Mouse (Mus musculus): Measurements from ENCODE around the gene Htr2a. TPM values are rescaled to one million over a fixed set of nuclear protein-coding genes. Genes with fewer than 3 reads are reported as not detected.
A peak's percentile ranks its signal among the peaks of the same experiment; 100 is the strongest.

Gene Htr2a
- total RNA-seq (2017) = 0.10 TPM in 1 of 3 replicates, not detected in the others

DNA sequence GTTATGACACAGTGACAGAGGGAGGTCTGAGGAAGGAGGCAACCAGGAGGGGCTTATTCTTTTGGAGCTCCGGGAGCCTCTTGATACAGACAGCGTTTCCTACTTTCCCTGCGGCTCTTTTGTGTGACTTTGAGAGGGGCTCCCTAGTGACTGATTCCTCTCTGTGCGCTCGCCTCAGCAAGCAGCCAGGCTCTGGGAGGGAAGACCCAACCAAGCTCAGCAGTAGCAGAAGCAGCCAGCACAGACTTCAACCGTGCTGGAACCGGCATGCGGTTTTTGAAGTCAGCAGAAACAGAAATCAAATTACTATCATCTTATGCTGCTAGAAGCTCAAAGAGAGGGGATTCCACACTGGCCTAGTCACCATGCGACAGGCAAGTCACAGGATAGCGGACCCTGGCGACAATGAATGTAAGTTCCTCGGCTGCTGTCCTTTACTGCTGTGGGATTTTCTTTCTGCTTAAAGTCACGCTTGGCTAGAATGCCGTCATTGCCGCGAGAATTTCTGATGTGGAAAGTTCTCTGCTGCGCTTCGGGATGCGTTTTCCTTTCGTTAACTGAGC is at the start of gene Htr2a:
Htr2a (plus strand) TSS at position 22 of the 563 bp plus-strand sequence.
- no peak for ATAC-seq (replicated peaks; ENCODE audit: insufficient number of reproducible peaks, low FRiP score, low TSS enrichment, poor library complexity, severe bottlenecking)

DNA sequence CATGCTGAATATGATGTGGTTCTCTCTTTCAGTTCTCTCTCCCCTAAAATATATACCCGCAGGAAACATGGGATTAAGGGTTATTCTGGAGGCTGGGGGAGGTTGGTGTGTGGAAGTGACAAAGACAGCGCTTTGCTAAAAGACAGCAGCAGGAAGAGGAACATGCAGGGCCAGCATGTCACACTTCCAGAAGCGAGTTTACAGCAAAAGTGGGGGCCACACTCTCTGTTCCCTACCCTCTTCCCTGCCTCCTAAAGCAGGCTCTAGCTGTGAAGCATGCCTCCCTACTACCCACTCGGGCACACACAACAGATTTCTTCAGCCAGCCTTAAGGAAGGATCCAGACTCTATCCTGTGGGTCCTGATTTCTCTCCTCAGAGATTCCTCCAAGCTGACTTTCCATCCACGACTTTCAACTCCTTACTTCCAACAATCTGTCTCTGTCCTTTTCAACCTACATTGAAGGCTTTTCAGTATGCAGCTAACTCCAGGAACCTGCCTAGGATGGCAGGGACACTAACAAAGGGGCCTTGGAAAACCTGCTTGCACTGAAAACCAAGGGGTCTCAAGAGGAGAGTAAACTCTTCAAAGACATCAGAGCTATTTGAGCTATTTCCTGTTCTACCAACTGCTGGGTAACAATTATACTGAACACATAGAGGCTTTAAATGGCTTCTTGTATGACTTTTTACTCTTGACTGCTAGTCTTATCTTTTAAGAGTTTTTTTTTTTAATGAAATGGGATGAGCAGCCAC is 39.1 kb upstream of the Htr2a start:
- no peak for ATAC-seq (replicated peaks; ENCODE audit: insufficient number of reproducible peaks, low FRiP score, low TSS enrichment, poor library complexity, severe bottlenecking)

DNA sequence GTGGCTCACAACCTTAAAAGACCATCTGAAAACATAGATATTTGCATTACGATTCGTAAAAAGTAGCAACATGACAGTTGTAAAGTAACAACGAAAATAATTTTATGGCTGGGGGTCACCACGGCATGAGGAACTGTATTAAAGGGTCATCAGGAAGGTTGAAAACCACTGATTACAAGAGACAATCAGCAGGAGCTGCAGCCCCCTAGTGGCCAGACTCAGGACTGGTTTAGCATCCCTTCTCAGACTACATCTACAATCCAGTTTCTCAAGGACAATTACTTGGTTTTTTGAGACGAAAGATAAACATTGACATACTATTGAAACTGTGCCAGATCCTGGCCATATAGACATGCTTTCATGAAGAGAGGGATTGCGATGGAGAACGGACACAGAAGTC is 38.1 kb upstream of the Htr2a start:
- no peak for ATAC-seq (replicated peaks; ENCODE audit: insufficient number of reproducible peaks, low FRiP score, low TSS enrichment, poor library complexity, severe bottlenecking)

DNA sequence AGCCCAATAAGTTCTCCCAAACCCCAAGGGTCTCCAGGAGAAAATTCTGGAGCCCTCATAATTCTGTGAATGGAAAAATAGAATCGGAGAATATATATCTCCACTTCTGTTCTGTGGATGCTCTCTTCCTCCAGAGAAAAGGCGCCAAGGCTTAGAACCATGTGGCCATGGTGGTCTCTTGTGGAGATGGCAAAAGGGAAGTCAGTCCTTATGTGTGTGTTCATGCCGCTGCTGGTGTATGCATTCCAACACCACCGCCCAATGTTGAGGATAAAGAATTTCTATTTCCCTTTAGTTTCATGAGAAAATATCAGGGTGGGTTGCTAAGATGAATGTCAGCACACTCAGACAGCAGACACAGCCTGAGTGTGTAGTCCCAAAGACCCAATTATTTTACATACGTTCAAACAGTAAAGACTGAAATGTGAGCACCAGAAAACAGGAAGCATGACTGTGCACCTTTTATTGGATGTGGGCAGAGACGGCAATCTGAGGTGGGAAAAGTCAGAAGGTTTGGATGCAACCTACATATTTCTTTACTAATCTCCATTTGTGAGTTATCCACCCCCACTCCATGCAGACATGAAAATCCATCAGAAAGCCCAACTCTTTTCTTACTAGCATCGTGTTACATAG is 37.4 kb upstream of the Htr2a start:
- ATAC-seq (replicated peaks; ENCODE audit: insufficient number of reproducible peaks, low FRiP score, low TSS enrichment, poor library complexity, severe bottlenecking) = no peak

DNA sequence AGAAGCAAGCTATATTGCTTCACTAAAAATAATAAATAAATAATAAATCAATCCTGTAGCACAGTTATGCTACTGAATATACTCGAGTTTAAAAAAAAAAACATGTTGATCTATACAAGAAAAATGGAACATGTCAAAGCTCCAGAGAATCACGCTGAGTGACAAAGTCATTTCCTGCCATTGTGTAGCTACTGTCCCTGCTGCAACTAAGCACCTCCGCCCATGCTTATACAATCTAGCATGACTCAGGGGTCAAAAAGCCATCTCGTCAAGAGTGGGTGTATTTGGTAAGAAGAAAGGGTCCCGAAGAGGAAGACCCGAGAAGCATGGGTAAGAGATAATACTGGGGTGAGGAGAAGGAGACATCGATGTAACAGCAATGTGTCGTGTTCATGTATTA is 29.3 kb upstream of the Htr2a start:
- ATAC-seq (replicated peaks; ENCODE audit: insufficient number of reproducible peaks, low FRiP score, low TSS enrichment, poor library complexity, severe bottlenecking) = no peak

DNA sequence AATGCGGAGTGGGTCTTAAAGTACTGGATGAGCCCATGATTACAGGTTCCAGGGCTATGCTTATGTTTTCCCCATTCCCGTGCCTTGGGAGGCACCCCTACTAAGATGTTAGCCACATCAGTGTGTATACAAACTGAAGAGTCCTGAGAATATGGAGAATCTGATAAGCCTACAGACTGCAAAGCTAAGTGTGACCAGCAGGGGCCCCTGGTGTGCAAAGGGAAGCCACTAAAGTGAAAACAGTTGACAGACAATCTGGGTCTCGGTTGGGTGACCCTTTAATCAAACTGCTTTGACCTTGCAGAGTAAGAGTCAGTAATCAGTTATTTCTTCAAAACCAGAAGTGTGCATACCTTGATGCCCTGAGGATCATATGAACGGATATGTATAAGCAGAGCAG is 21.8 kb upstream of the Htr2a start:
- ATAC-seq (replicated peaks; ENCODE audit: insufficient number of reproducible peaks, low FRiP score, low TSS enrichment, poor library complexity, severe bottlenecking) = no peak

DNA sequence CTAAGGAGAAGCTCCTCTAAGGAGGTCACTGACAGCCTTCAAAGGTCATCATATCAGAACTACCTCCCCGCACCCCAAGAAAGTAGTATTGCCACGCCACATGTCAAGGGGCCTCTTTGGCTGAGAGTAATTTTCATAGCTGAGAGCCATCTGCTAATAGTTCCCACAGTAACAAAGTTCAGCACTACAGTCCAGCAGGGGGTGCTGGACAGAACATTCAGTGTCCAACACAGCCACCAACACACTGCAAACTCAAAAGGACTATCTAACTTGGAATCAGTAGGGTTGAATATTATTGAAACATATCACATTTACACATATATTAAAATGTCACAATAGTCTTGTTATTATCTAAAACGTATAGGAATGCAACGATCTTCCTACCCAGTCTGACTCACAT is 2.6 kb upstream of the Htr2a start:
- ATAC-seq (replicated peaks; ENCODE audit: insufficient number of reproducible peaks, low FRiP score, low TSS enrichment, poor library complexity, severe bottlenecking) = no peak

DNA sequence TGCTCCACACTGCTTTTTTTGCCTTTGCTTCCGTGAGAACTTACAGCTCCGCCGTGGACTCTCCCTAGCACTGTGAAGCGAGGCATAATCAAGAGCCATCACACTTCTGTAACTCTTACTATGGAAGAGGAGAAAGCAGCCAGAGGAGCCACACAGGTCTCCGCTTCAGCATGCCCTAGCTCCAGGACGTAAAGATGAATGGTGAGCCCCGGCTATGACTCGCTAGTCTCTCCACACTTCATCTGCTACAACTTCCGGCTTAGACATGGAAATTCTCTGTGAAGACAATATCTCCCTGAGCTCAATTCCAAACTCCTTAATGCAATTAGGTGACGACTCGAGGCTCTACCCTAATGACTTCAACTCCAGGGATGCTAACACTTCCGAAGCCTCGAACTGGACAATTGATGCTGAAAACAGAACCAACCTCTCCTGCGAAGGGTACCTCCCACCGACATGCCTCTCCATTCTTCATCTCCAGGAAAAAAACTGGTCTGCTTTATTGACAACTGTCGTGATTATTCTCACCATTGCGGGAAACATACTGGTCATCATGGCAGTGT is 1.1 kb downstream of the Htr2a start:
- ATAC-seq (replicated peaks; ENCODE audit: insufficient number of reproducible peaks, low FRiP score, low TSS enrichment, poor library complexity, severe bottlenecking) = no peak

DNA sequence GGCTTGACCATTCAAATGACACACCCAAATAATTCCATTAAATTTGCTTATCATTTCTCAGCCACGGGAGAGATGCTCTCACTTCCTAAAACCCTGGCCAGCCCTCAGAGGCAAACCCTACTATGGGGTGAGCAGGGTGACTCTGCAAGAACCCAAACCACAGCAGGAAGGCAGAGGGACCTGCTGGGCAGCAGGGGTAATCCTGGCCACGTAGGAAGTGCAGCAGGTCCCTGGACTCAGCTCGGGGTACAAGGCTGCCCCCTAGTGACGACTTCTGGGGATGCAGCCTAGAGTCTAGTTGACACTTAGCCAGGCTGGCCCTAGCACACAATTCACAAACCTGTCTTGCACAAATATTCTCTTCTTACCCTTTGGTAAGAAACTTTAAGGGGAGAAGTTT is 2.7 kb downstream of the Htr2a start:
- ATAC-seq (replicated peaks; ENCODE audit: insufficient number of reproducible peaks, low FRiP score, low TSS enrichment, poor library complexity, severe bottlenecking) = peak; percentile 77

DNA sequence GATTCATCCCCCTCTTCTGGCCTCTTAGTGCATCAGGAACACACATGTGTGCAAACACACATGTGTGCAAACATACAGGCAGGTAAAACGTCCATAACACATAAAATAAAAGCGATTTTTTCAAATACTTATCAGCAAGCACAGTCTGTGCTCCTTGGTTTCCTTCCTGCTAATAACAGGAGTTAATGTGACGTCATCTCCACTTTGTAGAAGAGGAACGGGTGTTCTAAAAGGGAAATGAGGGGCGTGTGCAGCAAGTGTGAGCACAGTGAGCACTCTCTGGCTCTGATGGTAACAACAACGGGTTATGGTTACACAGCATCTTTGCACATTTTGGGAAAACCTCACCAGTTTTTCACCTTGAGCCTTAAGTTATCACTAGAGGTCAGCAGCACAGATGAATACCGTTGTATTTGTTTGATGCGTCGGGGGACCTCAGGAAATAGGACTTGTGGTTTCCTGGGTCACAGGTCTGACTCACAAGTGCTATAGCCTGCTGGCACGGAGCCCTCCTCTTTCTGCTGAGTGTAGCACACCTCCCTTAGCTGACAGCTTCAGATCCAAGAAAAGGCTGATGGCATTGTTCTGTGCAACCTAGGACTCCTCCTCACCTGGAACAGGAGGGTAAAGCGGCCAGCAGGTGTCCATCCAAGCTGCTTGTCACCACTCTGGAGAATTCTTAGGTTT is 5.6 kb downstream of the Htr2a start:
- peak; percentile 82 for ATAC-seq (replicated peaks; ENCODE audit: insufficient number of reproducible peaks, low FRiP score, low TSS enrichment, poor library complexity, severe bottlenecking)

DNA sequence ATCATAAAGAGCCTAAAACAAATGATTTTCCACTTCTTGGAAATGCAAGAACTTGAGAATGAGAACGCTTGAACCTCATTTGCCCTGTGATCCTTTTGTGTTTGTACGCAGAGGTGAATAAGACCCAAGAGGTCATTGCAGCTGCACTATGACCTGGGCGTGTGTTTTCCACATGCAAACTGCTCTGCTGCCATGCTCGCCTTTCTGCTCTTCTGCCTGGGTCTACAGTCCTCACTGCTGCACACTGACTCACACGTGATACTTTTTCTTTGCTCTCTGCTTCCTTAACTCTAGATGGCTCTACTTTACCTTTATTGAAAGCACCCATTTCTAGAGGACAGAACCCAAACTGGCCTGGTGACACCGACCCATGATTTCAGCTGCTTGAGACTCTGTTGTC is 9.4 kb downstream of the Htr2a start:
- no peak for ATAC-seq (replicated peaks; ENCODE audit: insufficient number of reproducible peaks, low FRiP score, low TSS enrichment, poor library complexity, severe bottlenecking)

DNA sequence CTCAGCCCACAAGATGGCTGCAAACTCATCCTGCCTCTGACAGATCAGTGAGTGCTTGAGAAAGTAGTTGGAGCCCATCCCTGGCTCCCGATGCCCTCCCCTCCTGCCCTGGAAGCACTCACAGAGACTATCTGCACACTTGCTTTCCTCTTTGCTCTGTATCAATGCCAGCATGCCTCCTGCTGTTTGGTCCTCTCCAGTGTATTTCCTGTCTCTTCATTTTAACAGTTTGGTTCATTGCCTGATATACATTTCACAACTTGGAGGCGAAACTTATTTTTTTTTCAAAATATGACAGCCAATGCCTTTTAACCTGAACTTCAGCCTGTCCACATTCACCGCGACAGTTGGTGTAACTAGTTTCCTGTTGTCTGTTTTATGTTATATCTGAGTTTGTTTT is 11.0 kb downstream of the Htr2a start:
- ATAC-seq (replicated peaks; ENCODE audit: insufficient number of reproducible peaks, low FRiP score, low TSS enrichment, poor library complexity, severe bottlenecking) = no peak

DNA sequence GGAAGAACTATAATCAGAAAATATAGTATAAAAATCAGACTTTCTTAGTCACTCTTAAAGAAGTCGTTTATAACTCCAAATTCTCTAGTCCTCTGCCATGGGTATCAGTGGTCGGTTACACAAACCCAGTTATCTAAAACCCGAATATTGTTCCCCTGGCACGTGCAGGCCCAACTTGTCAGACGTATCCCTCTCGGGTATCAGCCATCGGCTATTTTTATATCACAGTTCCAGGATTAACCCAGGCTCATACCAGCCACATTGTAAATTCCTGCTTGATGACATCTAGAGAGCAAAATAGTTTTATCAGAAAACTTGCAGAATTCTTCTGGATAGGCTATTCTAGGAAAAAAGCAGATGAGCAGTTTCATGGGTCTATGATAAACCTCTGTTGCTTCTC is 16.6 kb downstream of the Htr2a start:
- no peak for ATAC-seq (replicated peaks; ENCODE audit: insufficient number of reproducible peaks, low FRiP score, low TSS enrichment, poor library complexity, severe bottlenecking)

DNA sequence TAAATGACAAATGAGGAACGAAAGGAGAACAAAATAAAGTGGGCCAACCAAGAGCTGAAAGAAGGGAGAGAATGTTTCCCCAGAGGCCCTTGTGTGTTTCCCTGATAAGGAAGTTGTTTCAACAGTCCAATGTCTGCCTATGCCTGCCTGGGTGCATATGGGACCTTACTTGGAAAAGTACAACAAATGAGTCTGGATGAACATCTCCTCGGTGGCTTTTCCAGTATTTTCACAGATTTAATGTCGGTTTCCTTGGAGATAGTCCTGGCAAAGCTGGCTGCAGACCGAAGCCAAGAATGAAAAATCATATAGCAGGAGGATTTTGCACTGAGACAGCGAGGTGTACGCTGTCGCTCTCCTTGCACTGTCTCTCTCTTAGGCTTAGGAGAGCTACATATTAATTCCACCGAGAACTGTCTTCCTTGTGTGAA is 18.8 kb downstream of the Htr2a start:
- ATAC-seq (replicated peaks; ENCODE audit: insufficient number of reproducible peaks, low FRiP score, low TSS enrichment, poor library complexity, severe bottlenecking) = no peak

DNA sequence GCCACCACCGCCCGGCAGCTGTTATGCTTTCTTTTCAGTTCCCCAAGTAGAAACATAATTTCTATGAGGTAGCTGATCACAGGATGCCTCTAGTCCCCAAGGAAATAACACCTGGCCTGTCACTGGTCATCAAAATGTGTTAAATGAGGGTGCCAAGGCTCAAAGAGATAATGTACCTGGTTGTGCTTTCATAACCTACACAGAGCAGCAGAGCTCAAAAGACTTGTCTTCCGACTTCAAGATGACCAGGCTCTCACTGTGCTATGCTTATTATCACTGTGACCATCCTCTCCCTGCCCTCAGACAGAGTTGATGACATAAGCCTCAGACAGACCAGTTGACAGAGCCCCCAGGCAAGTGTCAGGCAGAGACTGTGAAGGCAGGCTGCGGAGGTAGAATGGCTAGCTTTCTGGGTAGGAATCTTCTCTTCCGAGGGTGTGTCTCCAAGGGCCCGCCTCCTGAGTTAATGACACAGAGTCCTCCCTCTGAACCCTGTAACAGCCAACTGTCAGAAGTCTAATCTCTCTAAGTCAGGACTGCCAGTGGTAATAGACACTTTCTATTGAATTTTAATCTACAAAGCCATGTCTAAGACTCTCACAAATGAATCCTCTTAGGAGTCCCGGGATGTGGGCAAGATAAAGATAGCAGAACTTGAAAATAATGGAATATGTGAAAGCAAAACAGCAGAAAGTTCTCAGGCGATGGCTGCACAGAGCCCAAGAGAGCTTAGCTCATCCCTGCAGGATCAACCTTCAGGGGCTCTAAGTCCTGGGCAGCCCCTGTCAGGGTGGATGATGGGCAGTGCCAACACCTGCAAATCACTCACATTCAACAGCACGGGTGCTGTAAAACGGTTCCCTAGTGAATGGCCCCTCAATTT is 31.7 kb downstream of the Htr2a start:
- ATAC-seq (replicated peaks; ENCODE audit: insufficient number of reproducible peaks, low FRiP score, low TSS enrichment, poor library complexity, severe bottlenecking) = no peak

DNA sequence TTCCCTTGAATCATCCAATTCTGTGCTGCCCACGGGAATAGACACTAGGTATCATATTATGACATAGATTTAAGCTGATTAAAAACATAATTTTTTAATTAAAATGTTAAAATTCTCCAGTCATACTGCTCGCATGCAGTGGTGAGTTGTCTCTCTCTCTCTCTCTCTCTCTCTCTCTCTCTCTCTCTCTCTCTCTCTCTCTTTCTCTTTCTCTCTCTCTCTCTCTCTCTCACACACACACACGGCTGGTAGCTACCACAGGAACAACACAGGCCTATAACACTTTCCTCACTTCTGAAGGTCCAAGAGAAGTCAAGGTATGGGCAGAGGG is 32.3 kb downstream of the Htr2a start:
- ATAC-seq (replicated peaks; ENCODE audit: insufficient number of reproducible peaks, low FRiP score, low TSS enrichment, poor library complexity, severe bottlenecking) = no peak

DNA sequence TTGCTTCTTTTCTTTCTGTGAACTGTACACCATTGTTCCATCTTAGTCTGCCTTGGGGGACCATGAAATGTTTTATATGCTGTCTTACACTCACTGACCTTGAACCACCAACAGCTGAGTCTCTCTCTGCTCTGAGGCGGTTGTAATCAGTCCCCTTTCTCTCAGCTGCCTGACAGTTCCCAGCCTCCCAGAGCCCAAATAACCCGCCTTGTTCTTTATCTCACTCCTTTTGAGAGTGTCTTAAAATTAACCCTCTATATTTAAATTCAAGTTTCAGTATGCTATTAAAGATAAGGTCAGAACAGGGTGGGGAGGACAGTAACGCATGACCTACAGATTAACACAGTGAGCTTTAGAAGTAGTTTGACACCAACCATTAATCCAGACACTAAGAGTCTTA is 32.9 kb downstream of the Htr2a start:
- ATAC-seq (replicated peaks; ENCODE audit: insufficient number of reproducible peaks, low FRiP score, low TSS enrichment, poor library complexity, severe bottlenecking) = no peak

DNA sequence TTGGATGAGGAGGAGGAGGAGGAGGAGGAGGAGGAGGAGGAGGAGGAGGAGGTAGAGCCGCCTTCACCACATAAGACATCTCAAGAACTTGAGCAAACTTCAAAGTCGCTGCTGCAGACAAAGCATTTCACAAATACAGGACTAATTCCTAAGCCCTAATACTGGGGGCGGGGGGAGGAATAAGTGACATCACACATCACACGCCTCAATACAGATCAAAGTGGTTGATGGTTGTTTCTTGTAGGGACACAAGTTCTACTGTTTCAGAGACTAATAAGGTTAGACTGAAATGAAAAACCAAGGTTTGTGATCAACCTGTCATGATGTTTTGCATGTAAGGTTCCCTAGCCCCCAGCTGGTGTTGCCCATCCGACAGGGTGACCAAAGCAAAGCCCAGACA is 39.2 kb downstream of the Htr2a start:
- ATAC-seq (replicated peaks; ENCODE audit: insufficient number of reproducible peaks, low FRiP score, low TSS enrichment, poor library complexity, severe bottlenecking) = no peak
